Mouse (Mus musculus) cerebellum, postnatal 4 days (tissue): Measurements from ENCODE around the gene Sgms1.
"Not testable (repeated sequence)": the region's sequence is repeated elsewhere in the genome, so short reads cannot be mapped to it uniquely, and the experiment has no call there.

ENCODE experiments used
- DNase-seq, 2 experiments: peaks; one replicate each; pipeline ENCODE4 v3.0.0; 2022; ENCODE audit warnings: low spot score in 2 of 2, mixed read lengths in 1 of 2

Sgms1 gene

DNA sequence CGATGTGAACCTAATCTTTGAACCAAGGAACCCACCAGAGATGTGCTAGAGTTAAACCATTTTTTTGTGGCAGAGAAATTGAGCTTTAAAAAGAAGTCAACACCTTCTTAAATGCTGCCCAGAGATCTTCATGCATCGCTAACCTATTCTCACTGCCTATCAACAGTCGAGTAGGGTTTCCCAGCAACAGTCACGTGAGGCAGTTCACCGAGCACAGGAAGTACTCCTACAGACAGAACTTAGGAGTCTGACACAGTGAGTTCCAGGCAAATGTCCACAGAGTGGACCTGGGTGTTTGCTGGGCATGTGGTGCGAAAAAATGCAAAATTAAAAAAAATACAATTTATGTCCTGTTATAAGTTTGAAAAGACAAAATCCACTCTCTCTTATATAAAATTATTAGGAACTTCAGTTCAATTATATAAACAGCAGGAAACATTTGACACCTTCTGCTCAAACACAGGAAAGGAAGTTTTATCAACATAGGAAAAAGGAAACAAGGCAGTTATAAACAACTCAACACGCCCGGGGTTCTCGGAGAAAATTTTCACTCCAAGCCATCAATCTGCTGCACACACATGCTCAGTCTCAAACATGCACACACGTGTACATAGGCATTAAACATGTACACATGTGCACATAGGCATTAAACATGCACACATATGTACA, 64.3 kb downstream of the Sgms1 start:
- DNase-seq: no peak

DNA sequence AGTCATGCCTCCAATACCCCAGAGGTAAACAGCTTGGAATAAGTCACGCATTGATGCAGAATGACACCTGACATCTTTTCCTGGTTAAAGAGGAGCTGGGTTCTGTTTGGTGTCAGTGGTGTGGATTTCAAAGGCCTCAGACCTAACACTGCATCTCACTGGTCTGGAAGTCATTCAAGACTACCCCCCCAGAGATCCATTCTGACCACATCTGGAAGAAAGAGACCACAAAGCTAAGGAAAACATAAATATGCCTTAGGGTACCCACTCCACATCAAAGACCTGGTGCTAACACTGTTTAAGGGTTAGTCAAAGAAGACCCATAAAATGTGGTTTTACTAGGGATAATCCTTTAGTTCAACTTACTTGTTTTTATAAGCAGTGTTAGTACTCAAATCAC, 65.0 kb downstream of the Sgms1 start:
- DNase-seq: no peak

DNA sequence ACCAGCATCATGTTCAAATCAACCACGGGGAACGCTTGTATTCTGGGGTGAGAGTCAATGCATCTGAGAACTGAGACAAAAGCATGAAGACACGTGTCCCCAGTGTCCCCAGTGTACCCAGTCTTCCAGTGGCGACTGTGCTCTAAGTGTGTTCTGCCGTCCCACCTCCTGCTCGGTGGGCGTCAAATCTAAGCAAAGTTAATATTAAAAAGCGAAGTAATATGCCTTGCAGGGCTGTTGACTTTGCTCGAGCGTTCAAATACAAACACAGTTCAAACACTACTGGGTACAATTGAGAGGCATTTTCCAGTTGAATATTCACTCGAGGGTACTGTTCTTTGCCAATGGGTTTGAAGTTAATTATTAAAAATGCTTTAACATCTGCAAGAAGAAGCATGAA, 66.4 kb downstream of the Sgms1 start:
- no peak for DNase-seq

DNA sequence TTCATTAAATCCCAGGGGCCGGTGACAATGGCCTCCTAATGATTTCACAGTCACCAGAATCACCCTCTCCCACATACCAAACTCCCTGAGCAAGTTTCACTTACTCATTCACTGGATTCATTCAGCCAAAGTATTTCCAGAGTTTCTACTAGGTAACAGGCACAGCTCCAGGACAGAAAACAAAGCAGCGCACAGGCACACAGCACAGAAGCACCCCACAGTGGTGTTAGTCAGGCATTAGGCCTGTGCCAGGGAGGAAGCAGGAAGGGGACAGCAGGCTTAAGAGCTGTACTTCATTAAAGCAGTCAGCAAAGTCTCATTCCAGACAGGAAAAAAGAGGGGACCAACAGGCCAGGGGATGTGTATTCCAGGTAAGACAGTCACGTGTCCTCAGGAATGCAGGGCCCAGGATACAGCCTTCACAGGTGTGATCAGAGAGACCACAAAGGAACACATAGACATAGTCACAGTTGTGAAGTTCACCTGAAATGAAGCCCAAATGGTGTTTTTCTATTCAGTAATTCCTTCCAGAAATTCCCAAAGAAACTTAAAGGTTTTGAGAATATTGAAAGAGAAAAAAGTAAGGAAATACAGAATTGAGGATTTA, 67.0 kb downstream of the Sgms1 start:
- peak in 1 of 2 experiments; percentile 10 for DNase-seq

DNA sequence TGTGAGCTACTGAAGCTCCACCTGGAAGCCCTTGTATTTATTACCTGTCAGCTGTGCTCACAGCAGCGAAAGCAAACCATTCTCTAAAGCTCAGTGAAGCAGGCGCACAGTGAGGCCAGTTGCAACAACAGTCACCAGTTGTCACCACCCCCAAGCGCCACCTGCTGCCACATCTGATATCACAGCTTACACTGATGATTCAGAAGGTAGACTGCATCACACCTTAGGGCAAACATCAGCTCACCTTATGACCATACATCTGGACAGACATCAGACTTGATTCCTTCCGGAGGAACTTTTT, 69.2 kb downstream of the Sgms1 start:
- peak in 1 of 2 experiments; percentile 31 for DNase-seq

DNA sequence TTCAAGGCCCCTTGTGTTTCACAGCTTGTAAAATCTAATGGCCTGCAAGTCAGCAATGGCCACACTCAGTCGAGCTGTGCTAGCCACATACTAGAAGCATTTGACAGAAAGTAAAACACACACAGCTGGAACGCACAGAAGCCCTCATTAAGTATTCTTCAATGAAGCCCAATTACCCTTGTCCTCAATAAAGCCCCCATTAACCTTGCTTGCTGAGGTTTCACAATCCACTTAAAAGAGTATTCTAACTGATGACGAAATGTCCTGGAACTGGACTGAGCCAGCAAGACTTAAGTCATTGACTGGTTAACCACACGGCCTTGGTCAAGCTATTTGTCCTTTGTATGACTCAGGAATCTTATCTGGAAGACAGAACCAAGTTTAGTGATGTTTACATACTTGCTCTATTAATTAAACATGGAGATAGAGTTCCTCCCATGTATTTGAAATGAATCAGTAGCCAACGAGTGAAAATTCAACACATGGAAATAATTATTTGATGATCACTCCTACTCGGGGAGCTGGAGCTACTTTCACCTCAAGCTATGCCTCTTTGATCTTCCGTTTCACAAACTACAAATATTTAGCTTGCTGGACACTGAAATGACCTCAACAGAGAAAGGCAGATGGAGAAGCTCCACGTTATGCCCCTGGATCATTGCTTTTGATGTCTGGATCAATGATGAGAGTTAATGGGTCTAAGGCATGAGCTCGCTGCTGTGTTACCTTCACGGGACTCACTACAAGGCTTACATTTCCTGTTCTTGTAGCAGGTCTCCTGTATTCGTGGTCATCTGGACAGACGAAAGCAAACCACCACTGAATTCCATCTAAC, 69.8 kb downstream of the Sgms1 start:
- no peak for DNase-seq

DNA sequence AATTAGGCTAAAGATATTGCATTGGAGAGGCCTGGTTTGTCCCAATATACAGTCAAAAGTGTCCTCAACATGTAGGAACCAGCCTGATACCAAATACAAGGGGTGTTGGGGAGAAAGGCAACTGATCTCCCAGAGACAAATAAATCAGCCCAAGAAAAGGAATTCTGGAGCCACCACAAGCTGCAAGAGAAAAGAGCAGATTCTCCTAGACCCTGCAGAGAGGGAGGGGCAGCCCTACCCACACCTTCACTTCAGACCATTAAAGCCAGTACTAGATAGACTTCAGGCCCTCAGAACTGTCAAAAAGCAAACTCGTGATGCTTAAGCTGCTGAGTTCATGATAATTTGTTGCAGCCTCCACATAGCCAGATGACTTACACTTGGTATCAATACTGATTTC, 70.5 kb downstream of the Sgms1 start:
- DNase-seq: no peak

DNA sequence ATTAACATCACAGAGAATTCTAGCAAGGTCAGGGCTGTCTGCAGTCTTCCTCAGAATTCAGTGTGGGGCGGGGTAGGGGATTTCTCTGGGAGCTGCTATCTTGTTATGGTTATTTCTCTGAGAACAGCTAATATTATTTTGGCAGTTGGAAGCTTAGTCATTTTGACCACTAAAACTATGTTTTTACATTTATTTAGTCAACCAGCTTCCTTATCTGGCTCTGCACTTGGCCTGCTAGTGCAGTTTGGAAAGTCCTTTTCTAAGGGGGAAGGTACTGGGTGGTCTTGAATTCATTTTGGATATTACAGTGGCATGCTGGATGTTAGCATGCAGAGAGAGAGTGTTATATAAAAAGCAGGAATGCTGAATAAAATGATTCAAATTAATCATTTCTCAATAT, 72.2 kb downstream of the Sgms1 start:
- not testable (repeated sequence) for DNase-seq

DNA sequence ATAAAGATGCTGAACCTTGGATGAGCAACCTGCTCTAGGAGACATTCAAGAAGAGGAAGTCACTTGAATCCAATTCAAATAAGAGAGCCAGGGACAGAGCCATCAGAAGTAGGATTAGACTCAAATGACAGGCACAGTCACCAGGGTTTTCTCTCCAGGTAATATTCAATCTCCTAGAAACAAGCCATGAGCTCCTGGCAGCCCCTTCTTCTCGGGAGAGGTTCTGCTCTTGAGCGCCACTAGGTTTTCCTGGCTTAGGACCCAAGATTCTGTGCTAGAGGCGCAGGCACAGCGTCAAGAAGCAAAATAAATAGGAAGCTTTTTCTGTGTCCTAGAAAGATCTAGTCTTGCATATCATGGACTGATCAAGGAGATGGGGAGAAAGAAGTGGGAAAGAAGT, 76.2 kb downstream of the Sgms1 start:
- no peak for DNase-seq

DNA sequence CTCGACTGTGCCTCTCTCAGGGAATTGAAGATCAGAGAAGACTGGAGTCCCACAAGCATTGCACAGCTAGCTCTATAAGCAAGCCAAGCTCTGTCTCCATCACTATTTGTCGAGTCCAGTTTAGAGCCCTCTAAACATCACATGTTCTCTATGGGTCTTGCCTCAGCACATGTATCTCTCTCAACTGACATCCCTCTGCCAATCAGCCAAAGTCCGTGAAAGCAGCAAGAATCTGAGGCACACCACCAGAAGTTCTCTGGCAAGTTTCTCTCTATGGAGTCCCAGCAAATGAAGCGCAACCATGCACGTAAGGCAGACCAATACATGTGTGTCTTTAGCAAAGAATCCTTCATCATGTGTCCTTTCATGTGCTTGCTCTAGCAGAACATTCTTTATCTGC, 77.8 kb downstream of the Sgms1 start:
- no peak for DNase-seq

DNA sequence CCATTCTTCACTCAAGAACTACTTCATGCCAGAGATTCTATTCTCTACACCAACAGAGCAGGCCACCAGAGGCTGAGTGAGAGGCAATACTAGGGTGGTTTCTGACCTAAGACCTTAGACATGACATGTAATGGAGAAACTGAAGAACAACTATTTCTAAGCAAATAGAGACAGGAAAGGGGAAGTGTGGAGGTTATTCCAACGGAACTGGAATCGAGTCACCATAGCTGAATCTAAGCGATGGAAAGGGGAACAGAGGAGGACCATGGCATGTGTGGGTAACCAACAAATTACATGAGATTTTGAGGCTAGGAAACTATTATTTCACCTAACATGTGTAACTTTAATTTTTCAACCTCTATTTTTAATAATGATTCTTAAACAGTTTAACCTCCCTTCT, 78.5 kb downstream of the Sgms1 start:
- no peak for DNase-seq

DNA sequence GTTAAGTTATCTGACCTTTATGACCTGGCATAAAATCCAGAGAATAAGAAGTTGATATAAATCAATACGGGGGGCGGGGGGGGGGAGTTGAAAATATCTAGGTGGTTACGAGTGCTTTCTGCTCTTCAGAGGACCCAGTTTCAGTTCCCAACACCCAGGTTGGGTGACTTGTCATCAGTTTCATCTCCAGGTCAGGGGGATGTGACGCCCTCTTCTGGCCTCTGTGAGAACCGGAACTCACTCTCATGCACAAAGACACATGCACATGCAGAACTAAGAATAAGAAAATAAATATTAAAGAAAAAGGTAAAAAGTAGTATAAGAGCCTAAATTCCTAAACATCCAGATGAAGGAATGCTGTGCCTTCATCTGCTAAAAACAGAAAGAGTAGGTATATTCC, 79.0 kb downstream of the Sgms1 start:
- no peak for DNase-seq

DNA sequence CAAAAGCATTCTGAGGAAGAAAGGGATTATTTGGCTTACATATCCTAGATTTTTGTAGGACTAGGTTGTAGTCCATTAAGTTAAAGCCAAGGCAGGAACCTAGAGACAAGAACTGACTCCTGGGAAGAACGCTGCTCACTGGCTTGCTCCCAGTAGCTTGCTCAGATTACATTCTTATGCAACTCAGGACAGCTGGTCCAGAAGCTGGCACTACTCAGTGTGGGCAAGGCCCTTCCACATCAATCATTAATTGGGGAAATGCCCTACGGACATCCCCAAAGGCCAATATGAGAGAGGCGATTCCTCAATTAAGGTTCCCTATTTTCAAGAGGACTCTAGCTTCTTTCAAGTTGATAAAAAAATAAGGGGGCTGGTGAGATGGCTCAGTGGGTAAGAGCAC, 80.2 kb downstream of the Sgms1 start:
- no peak for DNase-seq

DNA sequence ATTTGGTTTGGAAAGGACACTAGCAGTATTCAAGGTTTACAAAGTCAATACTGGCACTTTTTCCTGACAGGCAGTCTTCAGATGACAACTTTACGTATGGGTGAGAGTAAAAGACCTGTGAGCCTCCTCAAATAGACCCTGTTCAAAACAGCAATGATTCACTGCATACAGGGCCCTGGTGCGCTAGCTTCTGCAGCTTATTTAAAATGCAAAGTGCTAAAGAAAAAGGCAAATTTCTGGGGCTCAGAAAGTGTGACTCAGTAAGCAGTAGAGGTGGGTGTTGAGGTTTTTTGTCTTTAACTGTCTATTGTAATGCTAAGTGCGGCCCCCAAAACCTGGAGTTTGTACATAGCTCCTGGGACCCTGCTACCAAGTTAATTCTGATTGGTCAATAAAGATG, 81.2 kb downstream of the Sgms1 start:
- DNase-seq: no peak

DNA sequence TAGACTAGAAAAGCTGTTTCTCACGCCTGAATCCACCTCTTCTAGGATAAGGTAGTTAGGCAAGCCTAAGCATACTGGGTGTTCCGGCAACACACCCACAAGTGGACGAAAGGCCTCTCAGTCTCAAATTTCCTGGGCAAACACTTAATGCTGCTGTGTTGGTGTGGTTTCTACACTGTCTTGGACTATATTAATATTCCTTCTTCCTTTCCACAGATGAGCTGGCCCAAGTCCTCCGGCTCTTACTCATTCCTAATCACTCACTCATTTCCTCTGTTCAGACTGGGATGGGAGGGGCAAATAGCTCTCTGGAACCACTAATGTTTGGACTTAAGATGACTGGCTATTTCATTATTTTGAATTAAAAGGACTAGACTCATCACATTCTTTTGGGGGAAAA, 84.6 kb downstream of the Sgms1 start:
- DNase-seq: no peak

DNA sequence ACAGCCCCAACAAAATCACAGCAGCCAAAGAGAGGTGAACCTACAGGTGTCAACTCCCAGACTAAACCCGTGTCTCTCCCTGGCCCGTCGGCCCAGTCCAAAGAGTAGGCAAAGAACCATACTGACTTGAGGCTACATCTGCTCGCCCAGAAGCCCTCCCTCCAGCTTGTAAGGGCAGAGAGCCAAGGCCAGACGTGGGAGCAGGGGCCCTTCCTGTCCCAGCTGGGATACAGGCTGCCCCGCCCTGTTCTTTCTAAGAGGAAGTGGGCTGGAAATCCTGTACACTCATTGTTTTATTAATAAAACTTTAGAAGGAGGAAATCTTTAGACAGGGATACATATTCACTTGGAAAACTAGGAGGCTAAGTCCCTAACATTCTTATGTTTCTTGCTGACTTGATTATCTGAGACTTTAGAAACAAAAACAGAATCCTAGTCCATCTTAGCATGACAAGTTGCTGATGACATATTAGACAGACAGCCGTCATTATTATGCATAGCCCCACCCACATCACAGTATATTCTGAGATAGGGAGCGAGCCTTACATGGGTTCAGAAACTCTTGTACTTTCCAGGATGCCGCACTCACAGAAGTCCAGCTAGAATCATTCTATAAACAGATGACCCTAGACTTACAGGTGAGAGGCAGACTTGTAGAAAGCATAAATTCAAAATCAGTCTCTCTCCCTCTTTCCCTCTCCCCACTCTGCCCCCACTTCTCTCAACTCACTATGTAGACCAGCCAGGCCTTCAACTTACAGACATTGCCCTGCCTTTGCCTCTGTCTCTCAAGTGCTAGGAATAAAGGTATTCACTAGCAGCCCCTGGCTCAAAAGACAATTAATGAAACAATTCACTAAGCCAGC, 85.3 kb downstream of the Sgms1 start:
- DNase-seq: no peak

DNA sequence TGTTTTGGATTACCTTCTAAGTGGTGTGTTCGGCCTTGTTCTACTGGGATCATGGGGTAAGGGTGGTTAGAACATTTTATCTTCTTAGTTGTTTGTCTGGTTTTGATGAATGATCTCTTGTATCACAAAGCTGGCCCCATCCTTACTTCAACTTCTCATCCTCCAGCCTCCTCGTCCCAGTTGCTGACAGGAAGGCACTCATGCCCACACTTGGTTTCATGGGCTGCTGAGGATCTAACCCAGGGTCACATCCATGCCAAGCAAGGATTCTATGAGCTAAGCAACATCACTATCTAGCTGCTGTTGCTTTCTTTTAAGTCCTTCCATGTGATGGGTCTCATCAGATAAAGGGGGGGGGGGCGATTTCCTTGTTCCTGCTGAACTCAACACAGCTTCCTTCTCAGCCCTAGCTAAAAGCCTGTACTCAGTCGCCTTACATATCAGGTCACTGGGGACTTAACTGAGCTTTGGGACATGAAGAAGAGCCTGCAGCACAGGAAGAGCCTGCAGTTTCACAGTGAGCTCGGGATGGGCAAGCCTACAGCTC, 86.6 kb downstream of the Sgms1 start:
- no peak for DNase-seq

DNA sequence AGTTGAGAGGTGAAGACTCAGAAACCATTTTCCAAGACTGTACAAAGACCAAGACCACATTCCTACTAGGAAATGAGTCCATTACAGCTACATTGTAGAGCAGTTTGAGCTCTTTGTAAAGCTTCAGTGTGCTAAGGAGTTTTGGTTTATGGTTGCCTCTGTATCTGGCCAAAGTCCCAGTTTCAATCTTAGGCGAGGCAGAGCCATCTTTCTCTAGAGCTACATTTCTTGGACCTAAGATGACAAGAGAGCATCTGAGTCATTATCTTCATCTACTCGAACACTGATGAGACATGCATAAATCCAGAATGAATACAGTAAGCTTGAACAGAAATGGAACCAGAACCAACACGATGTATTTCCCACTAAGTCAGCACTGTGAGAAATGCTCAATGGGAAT, 87.9 kb downstream of the Sgms1 start:
- no peak for DNase-seq

DNA sequence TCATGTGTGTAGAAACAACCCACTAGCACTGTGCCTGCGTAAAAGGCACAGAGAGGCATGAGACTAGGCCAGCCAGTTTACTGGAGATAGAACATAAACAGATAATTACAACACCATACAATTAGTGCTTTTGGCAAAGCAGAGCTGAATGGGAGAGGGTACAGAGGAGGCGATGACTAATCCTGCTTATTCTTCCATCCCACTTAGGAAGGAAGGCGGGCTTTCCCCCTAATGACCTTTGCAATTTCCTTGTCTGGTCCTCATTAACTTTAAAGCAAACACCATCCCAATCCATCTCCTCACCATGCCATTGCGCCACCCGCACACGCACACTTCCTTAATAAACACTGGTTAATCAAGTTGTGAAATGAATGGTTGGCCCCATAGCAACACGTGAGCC, 91.3 kb downstream of the Sgms1 start:
- DNase-seq: no peak

DNA sequence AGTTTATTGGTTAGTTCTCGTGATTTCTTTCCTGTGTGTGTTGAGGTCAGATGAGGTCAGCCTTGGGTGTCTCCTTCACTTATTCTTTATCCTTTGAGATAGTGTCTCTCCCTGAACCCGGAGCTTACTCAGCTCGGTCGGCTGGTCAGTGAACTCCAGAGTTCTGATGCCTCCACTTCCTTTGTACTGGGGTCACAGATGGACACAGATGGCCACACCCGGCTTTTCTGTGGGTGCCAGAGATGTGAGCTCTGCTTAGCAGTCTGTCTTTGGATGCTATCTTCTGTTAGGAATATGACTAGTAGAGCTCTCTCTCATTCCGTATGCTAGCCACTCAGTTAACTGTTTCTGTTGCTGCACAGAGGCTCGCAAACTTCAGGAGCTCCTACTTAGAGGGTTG, 92.7 kb downstream of the Sgms1 start:
- no peak for DNase-seq

DNA sequence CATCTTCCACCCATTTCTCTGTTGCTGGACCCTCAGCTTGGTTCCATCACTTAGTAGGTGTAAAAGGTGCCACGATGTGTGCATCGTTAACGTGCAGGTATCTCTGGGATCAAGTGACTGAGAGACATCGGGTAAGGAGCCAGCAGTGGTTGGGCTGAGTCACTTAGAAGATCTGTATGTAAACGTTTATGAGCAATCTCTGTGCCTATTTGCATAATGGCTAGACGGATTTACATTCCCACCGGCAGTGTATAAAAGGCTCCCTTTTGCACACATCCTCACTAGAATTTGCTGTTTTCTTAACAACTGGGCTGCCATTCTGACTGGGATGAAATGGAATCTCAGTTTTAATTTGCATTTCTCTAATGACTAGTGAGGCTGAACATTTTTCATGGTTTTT, 93.9 kb downstream of the Sgms1 start:
- no peak for DNase-seq
